Mouse (Mus musculus) E14TG2a.4 (cell line): Measurements from ENCODE around the gene Ambn.

ENCODE experiments used
- CTCF ChIP-seq: conservative IDR thresholded peaks from 2 replicates; pipeline ENCODE4 v1.5.1; 2014; ENCODE audit warnings: low read length
- POU5F1 ChIP-seq: IDR thresholded peaks from 2 replicates; pipeline ENCODE4 v1.6.1; 2014; ENCODE audit warnings: low read length, borderline replicate concordance

GRCm38 (mm10) chr5:88455691-88456090 lies at the start of gene Ambn:
- TF ChIP-seq CTCF, result no peak
- TF ChIP-seq POU5F1, result no peak
